24 mouse cellular contexts compared by ENCODE assay signal in the genomic region with DNA sequence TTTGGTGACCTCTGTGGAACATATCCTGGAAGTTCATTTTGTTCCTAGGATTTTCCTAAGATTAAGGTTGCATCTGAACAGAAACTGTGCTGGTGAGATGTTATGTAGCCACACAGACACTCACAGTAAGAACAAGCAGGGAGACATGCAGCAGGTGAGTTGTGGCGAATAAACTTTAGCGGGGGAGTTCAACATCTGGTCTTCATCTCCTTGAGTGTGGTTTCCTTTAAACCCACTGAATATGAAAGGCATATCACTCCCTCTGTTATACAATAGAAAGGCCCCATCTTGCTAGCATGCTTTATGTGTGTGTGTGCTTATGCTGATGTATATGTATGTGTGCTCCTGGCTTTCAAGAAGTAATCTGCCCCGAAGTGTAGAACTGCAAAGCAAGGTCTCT.
DNase-seq lines count a peak whose midpoint lies in the region; ATAC-seq and TF ChIP-seq lines count a peak whose summit lies in the region.
"Had no signal": no experiment of that assay in that cellular context is flagged by ENCODE, and none has a peak within 500 bp of the region (broad histone marks: within the 10 kb centered on the region; RNA-seq: fewer than 3 reads in every experiment).

No protein-coding gene starts in this region.

- WGBS in heart, embryonic 15.5 days = 76% methylated on average over 3 of the region's 3 CpGs
- WGBS in midbrain, embryonic 14.5 days = 88% methylated on average over 3 of the region's 3 CpGs
- WGBS in midbrain, embryonic 15.5 days = 88% methylated on average over 3 of the region's 3 CpGs
- WGBS in midbrain, embryonic 16.5 days = 80% methylated on average over 3 of the region's 3 CpGs

- no peak overlapping the region for H3K4me3 ChIP-seq in heart, embryonic 15.5 days
- H3K4me3 ChIP-seq in midbrain, embryonic 14.5 days (replicated peaks; ENCODE audit: low read depth, low read length) = no peak overlapping the region
- no peak overlapping the region for H3K4me3 ChIP-seq in midbrain, embryonic 15.5 days
- no peak overlapping the region for H3K4me3 ChIP-seq in embryonic fibroblast, embryonic 13.5 days (ENCODE audit: insufficient read depth, low read length)
- no peak overlapping the region for H3K4me3 ChIP-seq in midbrain, embryonic 16.5 days (ENCODE audit: low read depth, low read length)
- H3K4me3 ChIP-seq: forebrain, embryonic 10.5 days; heart, embryonic 10.5 days; liver, embryonic 15.5 days; midbrain, embryonic 12.5 days; myocyte; neural tube, embryonic 12.5 days had no signal

- H3K36me3 ChIP-seq in heart, embryonic 15.5 days = no peaks in the 10 kb centered on the region
- no peaks in the 10 kb centered on the region for H3K36me3 ChIP-seq in midbrain, embryonic 14.5 days (ENCODE audit: control insufficient read depth, insufficient read depth, low read length)
- H3K36me3 ChIP-seq in midbrain, embryonic 15.5 days (replicated peaks) = no peaks in the 10 kb centered on the region
- no peaks in the 10 kb centered on the region for H3K36me3 ChIP-seq in midbrain, embryonic 16.5 days (ENCODE audit: control insufficient read depth, insufficient read depth, low read length)
- H3K36me3 ChIP-seq: forebrain, embryonic 10.5 days; heart, embryonic 10.5 days; liver, embryonic 15.5 days; midbrain, embryonic 12.5 days; neural tube, embryonic 12.5 days had no signal

- no peak overlapping the region for H3K4me2 ChIP-seq in heart, embryonic 15.5 days
- no peak overlapping the region for H3K4me2 ChIP-seq in midbrain, embryonic 14.5 days (ENCODE audit: low read length)
- H3K4me2 ChIP-seq in midbrain, embryonic 15.5 days = no peak overlapping the region
- H3K4me2 ChIP-seq in midbrain, embryonic 16.5 days (ENCODE audit: low read length) = no peak overlapping the region
- H3K4me2 ChIP-seq: liver, embryonic 15.5 days; lung, embryonic 14.5 days had no signal

- no peak for ATAC-seq in heart, embryonic 15.5 days (replicated peaks; ENCODE audit: insufficient number of reproducible peaks, insufficient read depth, low FRiP score, low read depth)
- no peak for ATAC-seq in midbrain, embryonic 14.5 days (ENCODE audit: low FRiP score, low TSS enrichment)
- no peak for ATAC-seq in midbrain, embryonic 15.5 days (replicated peaks)
- ATAC-seq in midbrain, embryonic 16.5 days = no peak
- ATAC-seq: intestine, embryonic 16.5 days had no signal

- H3K9me3 ChIP-seq in heart, embryonic 15.5 days (replicated peaks) = no peaks in the 10 kb centered on the region
- no peaks in the 10 kb centered on the region for H3K9me3 ChIP-seq in midbrain, embryonic 14.5 days (ENCODE audit: control insufficient read depth, low read length)
- no peaks in the 10 kb centered on the region for H3K9me3 ChIP-seq in midbrain, embryonic 15.5 days
- H3K9me3 ChIP-seq in midbrain, embryonic 16.5 days (replicated peaks; ENCODE audit: control insufficient read depth, low read length, poor library complexity, severe bottlenecking) = no peaks in the 10 kb centered on the region
- H3K9me3 ChIP-seq: forebrain, embryonic 10.5 days; heart, embryonic 10.5 days; liver, embryonic 15.5 days; midbrain, embryonic 12.5 days; neural tube, embryonic 12.5 days had no signal

- no peak for DNase-seq in heart, postnatal 10 days
- no peak for DNase-seq in midbrain, embryonic 14.5 days
- no peak for DNase-seq in cerebellum, postnatal 10 days
- DNase-seq in thymus, adult 18-20 months = no peak
- DNase-seq: adrenal gland, postnatal 25 days; B cell, adult 2 months; cerebellum, adult 18-20 months; gastrocnemius, postnatal 14 days; kidney, adult 9 months; kidney, postnatal 10 days; right cerebral cortex, adult 18-20 months had no signal

- H3K27me3 ChIP-seq in heart, embryonic 15.5 days = no peaks in the 10 kb centered on the region
- H3K27me3 ChIP-seq in midbrain, embryonic 14.5 days (ENCODE audit: control insufficient read depth, insufficient read depth, low read length) = no peaks in the 10 kb centered on the region
- no peaks in the 10 kb centered on the region for H3K27me3 ChIP-seq in midbrain, embryonic 15.5 days (replicated peaks)
- H3K27me3 ChIP-seq in midbrain, embryonic 16.5 days (ENCODE audit: control insufficient read depth, insufficient read depth, low read depth, low read length) = no peaks in the 10 kb centered on the region
- H3K27me3 ChIP-seq: liver, embryonic 15.5 days; midbrain, embryonic 12.5 days; neural tube, embryonic 12.5 days had no signal

- H3K27ac ChIP-seq in heart, embryonic 15.5 days = peak overlapping the region; percentile 78
- peak overlapping the region; percentile 9; the same call in 1 of the 2 replicates for H3K27ac ChIP-seq in midbrain, embryonic 14.5 days (replicated peaks; ENCODE audit: low read depth, low read length)
- H3K27ac ChIP-seq in midbrain, embryonic 15.5 days = no peak overlapping the region
- H3K27ac ChIP-seq in embryonic fibroblast, embryonic 13.5 days (ENCODE audit: insufficient read depth, low read length) = peak overlapping the region; percentile 18; the same call in 1 of the 2 replicates
- peak overlapping the region; percentile 22; the same call in 1 of the 2 replicates for H3K27ac ChIP-seq in midbrain, embryonic 16.5 days (ENCODE audit: low read length)
- H3K27ac ChIP-seq: heart, embryonic 10.5 days; liver, embryonic 15.5 days; neural tube, embryonic 12.5 days; stomach, postnatal 0 days had no signal

- intact Hi-C loops in heart, postnatal 10 days (cut with DNase I) = no loop called here

- no peak overlapping the region for H3K9ac ChIP-seq in heart, embryonic 15.5 days
- no peak overlapping the region for H3K9ac ChIP-seq in midbrain, embryonic 14.5 days (replicated peaks; ENCODE audit: low read length)
- no peak overlapping the region for H3K9ac ChIP-seq in midbrain, embryonic 15.5 days
- no peak overlapping the region for H3K9ac ChIP-seq in midbrain, embryonic 16.5 days (ENCODE audit: low read depth, low read length)
- H3K9ac ChIP-seq: liver, embryonic 15.5 days; lung, embryonic 14.5 days; midbrain, embryonic 12.5 days; neural tube, embryonic 12.5 days had no signal

- TF ChIP-seq CTCF in embryonic fibroblast, embryonic 13.5 days (IDR thresholded peaks at IDR 0.05; ENCODE audit: borderline replicate concordance, insufficient read depth, low read length) = no peak

- no peak for TF ChIP-seq POLR2A in embryonic fibroblast, embryonic 13.5 days (IDR thresholded peaks at IDR 0.05; ENCODE audit: low read depth, low read length)

- peaks cover 13% of the 10 kb centered on the region; the same call in 1 of the 2 replicates for H3K4me1 ChIP-seq in heart, embryonic 15.5 days (replicated peaks)
- H3K4me1 ChIP-seq in midbrain, embryonic 14.5 days (ENCODE audit: control insufficient read depth, insufficient read depth, low read length) = peaks cover 15% of the 10 kb centered on the region
- H3K4me1 ChIP-seq in midbrain, embryonic 15.5 days = peaks cover 16% of the 10 kb centered on the region
- H3K4me1 ChIP-seq in embryonic fibroblast, embryonic 13.5 days (ENCODE audit: control insufficient read depth, insufficient read depth, low read length) = 0 out of 2 replicates have a peak, but pooled peaks cover 5% of the 10 kb centered on the region
- H3K4me1 ChIP-seq in midbrain, embryonic 16.5 days (ENCODE audit: control insufficient read depth, insufficient read depth, low read length) = peaks cover 13% of the 10 kb centered on the region
- H3K4me1 ChIP-seq: liver, embryonic 15.5 days had no signal
